Mouse (Mus musculus) heart, postnatal 0 days (tissue): ENCODE results near the gene Jsrp1. TPM values are rescaled to one million over a fixed set of nuclear protein-coding genes. Genes with fewer than 3 reads are reported as not detected.

Experiments
- ATAC-seq: fragments of 200-750 bp; cut with Nextera tagmentation; 2 replicates; pipeline ENCODE4 v1.8.0; 2017; ENCODE audit warnings: low read depth, moderate number of reproducible peaks, moderate library complexity; ENCODE audit not compliant: insufficient read depth
- DNase-seq: peaks from one replicate; pipeline ENCODE4 v3.0.0-alpha.2; 2016; ENCODE audit warnings: low spot score
- H3K27ac ChIP-seq: fragments of 300-500 bp; sonication (generic); 2 replicates; pipeline ENCODE4 v1.5.1; 2014; ENCODE audit warnings: low read depth, mild to moderate bottlenecking
- H3K27me3 ChIP-seq: fragments of 300-500 bp; sonication (generic); 2 replicates; pipeline ENCODE4 v1.6.1; 2014; ENCODE audit warnings: low read length, mixed read lengths; ENCODE audit not compliant: control insufficient read depth, insufficient read depth
- H3K36me3 ChIP-seq: fragments of 300-500 bp; sonication (generic); replicated peaks from 2 replicates; pipeline ENCODE4 v1.6.1; 2014; ENCODE audit warnings: low read length, mixed read lengths; ENCODE audit not compliant: control insufficient read depth, insufficient read depth
- H3K4me1 ChIP-seq: fragments of 300-500 bp; sonication (generic); 2 replicates; pipeline ENCODE4 v1.6.1; 2014; ENCODE audit warnings: antibody characterized with exemption; ENCODE audit not compliant: control insufficient read depth, insufficient read depth
- H3K4me2 ChIP-seq: fragments of 300-500 bp; sonication (generic); 2 replicates; pipeline ENCODE4 v1.6.1; 2014; ENCODE audit warnings: low read depth, mild to moderate bottlenecking, low read length, moderate library complexity
- H3K4me3 ChIP-seq: fragments of 300-500 bp; sonication (generic); 2 replicates; pipeline ENCODE4 v1.5.1; 2014; ENCODE audit warnings: low read depth, low read length
- H3K9ac ChIP-seq: fragments of 300-500 bp; sonication (generic); replicated peaks from 2 replicates; pipeline ENCODE4 v1.6.1; 2014; ENCODE audit warnings: low read depth, low read length, mixed read lengths
- H3K9me3 ChIP-seq: fragments of 300-500 bp; sonication (generic); replicated peaks from 2 replicates; pipeline ENCODE4 v1.6.1; 2016; ENCODE audit warnings: low read length; ENCODE audit not compliant: control insufficient read depth
- CTCF ChIP-seq: IDR thresholded peaks from 2 replicates; pipeline ENCODE4 v1.5.1; 2016; ENCODE audit warnings: antibody characterized with exemption, control low read depth, low read depth
- EP300 ChIP-seq: IDR thresholded peaks from 2 replicates; pipeline ENCODE4 v1.6.1; 2016; ENCODE audit warnings: antibody characterized with exemption, low read depth
- WGBS: fragments of 180-500 bp; shearing (Covaris S2); extraction: QIAGEN DNeasy Blood & Tissue Kit; methylation state at CpG from one replicate; pipeline ENCODE4 v1.1.7; 2014; 5-methylcytosine and 5-hydroxymethylcytosine counted together
- polyA plus RNA-seq: library from polyadenylated mRNA; unstranded; fragments of >200 nt; fragmentation: Nextera tagmentation; extraction: Ambion mirVana; gene quantifications from 2 replicates; pipeline ENCODE4 v1.2.1, GENCODE M21; 2015
- total RNA-seq: library from RNA; depleted of rRNA; stranded (reverse); fragments of >200 nt; gene quantifications from 2 replicates; pipeline ENCODE4 v1.2.3, GENCODE M21; 2014; ENCODE audit warnings: low replicate concordance

Jsrp1 gene
- total and polyA plus RNA-seq, 2 experiments from 2014 or later: 2.3 TPM; not detected in 1

DNA sequence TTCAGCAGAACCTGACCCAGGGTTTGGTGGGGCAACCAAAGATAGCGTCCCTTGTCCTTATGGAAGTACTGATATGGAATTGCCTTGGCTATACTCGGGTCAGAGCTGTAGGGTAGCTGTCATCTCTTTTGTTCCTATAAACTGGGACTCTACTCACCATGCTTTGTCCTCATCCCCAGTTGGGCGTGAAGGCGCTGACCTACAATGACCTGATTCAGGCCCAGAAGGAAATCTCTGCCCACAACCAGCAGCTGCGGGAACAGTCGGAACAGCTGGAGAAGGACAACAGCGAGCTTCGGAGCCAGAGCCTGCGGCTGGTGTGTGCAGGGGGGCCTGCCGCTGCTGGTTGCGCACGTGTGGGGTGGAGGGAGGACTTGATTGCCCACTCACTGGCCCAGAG lies 28.4 kb downstream of the Jsrp1 start:
- WGBS: 87% methylated on average over 12 of the region's 12 CpGs
- Histone ChIP-seq H3K9me3 (no peaks in the 10 kb centered on the region), H3K4me2 (no peak overlapping the region), H3K4me3 (no peak overlapping the region), H3K27me3 (no peaks in the 10 kb centered on the region), H3K4me1 (peaks cover 6% of the 10 kb centered on the region), H3K27ac (no peak overlapping the region), H3K36me3 (peaks cover 92% of the 10 kb centered on the region), H3K9ac (no peak overlapping the region)
- no peak for ATAC-seq
- no peak for DNase-seq
- TF ChIP-seq EP300 (no peak), CTCF (no peak)

DNA sequence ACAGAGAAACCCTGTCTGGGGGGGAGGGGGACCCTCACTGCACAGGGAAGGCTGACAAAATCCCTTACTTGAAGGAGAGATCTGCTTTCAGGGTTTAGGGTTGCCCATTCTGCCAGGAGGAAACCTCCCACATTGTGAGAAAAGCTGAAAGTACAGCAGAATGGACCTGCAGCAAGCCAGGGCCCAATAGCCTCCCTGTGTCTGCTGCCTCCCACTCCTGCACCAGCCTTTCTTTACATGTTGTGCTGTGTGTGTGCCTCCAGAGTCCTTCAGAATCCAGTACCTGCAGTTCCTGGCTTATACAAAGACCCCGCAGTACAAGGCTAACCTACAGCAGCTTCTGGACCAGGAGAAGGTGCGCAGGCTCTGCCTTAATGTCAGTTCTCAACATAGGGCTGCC lies 29.0 kb downstream of the Jsrp1 start:
- H3K27me3 ChIP-seq: no peaks in the 10 kb centered on the region
- ATAC-seq (no peak), DNase-seq (no peak)
- H3K36me3 ChIP-seq: peaks cover 90% of the 10 kb centered on the region
- WGBS: 100% methylated on average over 2 of the region's 2 CpGs
- H3K4me3 ChIP-seq: no peak overlapping the region
- H3K27ac ChIP-seq: no peak overlapping the region
- TF ChIP-seq CTCF (no peak), EP300 (no peak)
- H3K9ac ChIP-seq: no peak overlapping the region
- peaks cover 6% of the 10 kb centered on the region for H3K4me1 ChIP-seq
- no peaks in the 10 kb centered on the region for H3K9me3 ChIP-seq
- no peak overlapping the region for H3K4me2 ChIP-seq

DNA sequence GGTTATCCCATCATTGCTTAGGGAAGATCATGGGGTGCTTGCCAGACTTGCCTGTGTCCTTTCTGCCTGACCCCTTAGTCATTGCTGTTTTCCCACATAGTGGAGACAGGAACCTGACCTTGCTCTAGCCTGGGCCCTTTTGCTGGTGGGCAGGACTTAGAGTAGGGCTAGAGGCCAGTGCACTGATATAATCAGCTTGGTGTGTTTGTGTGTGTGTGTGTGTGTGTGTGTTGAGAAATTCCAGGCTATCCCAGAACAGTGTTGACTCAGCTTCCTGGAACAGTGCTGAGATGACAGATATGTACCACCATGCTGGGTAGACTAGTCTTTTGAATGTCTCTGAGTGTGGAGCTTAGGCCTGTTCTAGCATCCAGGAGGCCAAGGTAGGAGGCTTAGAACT lies 33.7 kb downstream of the Jsrp1 start:
- TF ChIP-seq EP300: no peak
- no peak for TF ChIP-seq CTCF
- Histone ChIP-seq H3K27me3 (no peaks in the 10 kb centered on the region), H3K36me3 (peaks cover 86% of the 10 kb centered on the region), H3K9ac (no peak overlapping the region), H3K4me2 (no peak overlapping the region), H3K9me3 (no peaks in the 10 kb centered on the region), H3K27ac (no peak overlapping the region), H3K4me3 (no peak overlapping the region), H3K4me1 (peaks cover 14% of the 10 kb centered on the region)
- DNase-seq: no peak
- ATAC-seq: no peak

DNA sequence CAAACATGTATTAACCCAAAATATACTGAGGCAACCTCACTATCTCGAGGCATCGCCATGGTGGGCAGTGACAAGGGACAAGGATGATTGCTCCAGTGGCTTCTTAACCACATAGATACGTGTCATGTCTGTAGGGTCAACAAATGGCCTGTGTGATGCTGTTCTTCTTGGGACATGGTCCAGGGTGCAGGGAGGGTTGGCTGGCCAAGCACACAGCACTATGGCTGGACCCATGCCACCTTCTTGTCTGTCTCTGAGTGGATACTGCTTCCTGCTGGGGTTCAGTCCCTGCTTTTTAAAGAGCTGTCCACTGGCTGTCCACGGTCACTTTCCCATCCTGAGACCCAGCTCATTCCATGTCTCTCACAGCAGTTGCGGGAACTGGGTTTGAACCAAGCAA lies 36.2 kb downstream of the Jsrp1 start:
- Histone ChIP-seq H3K4me2 (no peak overlapping the region), H3K36me3 (peaks cover 82% of the 10 kb centered on the region), H3K4me3 (no peak overlapping the region), H3K9ac (no peak overlapping the region), H3K27me3 (no peaks in the 10 kb centered on the region), H3K27ac (no peak overlapping the region), H3K9me3 (no peaks in the 10 kb centered on the region), H3K4me1 (peaks cover 29% of the 10 kb centered on the region)
- 75% methylated on average over 5 of the region's 5 CpGs for WGBS
- no peak for TF ChIP-seq EP300
- no peak for TF ChIP-seq CTCF
- DNase-seq: no peak
- no peak for ATAC-seq

DNA sequence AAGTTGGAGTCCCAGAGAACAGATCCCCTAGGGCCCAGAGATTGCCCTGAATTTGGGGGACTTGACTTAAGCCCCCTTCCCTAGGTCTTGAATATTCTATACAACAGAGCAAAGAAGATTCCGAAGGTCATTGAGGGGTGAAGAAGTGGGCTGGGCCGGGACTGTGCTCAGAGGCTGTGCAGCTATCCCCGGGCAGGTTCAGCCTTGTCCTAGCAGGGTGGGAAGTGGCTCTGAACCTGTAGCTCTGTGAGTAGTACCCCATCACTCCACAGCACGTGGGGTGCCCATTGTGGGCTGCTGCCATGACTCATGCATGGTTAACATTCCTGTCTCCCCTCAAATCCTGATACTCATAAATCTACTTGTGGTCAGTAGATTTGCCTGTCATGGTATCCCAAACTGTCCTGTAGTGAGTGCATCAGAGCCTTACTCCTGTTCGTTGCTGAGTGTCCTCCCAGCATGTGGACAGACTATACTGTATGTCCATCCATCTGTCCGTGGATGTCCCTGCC lies 36.9 kb downstream of the Jsrp1 start:
- peaks cover 29% of the 10 kb centered on the region for H3K4me1 ChIP-seq
- H3K27ac ChIP-seq: no peak overlapping the region
- WGBS: 69% methylated on average over 6 of the region's 6 CpGs

DNA sequence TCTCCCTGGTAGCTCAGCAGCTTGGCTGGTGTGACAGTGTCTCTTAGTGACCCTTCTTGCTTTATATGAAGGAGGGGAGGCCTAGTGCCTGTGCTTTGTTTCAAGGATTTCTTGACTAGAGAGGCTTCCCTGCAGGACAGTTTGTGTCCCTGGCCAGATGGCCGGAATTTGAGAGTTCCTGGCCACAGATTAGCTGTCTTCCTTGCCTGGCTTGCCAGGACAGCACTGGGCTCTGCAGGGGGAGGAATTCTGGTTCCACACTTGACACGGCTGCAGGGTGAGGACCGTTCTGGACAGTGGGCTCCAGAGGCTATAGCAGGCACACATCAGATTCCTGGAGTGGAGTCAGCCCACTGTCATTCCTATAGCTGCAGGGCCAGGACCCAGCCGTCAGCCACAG lies 37.6 kb downstream of the Jsrp1 start:
- Histone ChIP-seq H3K9me3 (no peaks in the 10 kb centered on the region), H3K27me3 (no peaks in the 10 kb centered on the region), H3K4me3 (no peak overlapping the region), H3K36me3 (peaks cover 82% of the 10 kb centered on the region), H3K27ac (no peak overlapping the region), H3K4me2 (no peak overlapping the region), H3K4me1 (peaks cover 29% of the 10 kb centered on the region), H3K9ac (no peak overlapping the region)
- TF ChIP-seq EP300 (no peak), CTCF (no peak)
- ATAC-seq (no peak), DNase-seq (no peak)
- WGBS: 59% methylated on average over 4 of the region's 4 CpGs

More for the DNA sequence above, 36.9 kb downstream of the Jsrp1 start:
- Histone ChIP-seq H3K9ac (no peak overlapping the region), H3K9me3 (no peaks in the 10 kb centered on the region), H3K4me2 (no peak overlapping the region), H3K36me3 (peaks cover 82% of the 10 kb centered on the region), H3K4me3 (no peak overlapping the region), H3K27me3 (no peaks in the 10 kb centered on the region)
- DNase-seq (no peak), ATAC-seq (no peak)
- TF ChIP-seq CTCF: no peak
- TF ChIP-seq EP300: no peak
